Mouse (Mus musculus): ENCODE data around the gene Gm10318.

Gm10318 gene

GRCm38 (mm10) chr10:77895562-77895961, 42.9 kb downstream of the Gm10318 start:
- DNase-seq (ENCODE audit: low spot score) = no peak

GRCm38 (mm10) chr10:77900126-77900525, 47.5 kb downstream of the Gm10318 start:
- DNase-seq (ENCODE audit: low spot score) = no peak

- DNase-seq (ENCODE audit: low spot score) = no peak
Measured at GRCm38 (mm10) chr10:77900903-77901818, 48.5 kb downstream of the Gm10318 start.

GRCm38 (mm10) chr10:77901871-77902210, 49.2 kb downstream of the Gm10318 start:
- no peak for DNase-seq (ENCODE audit: low spot score)

- no peak for DNase-seq (ENCODE audit: low spot score)
Measured at GRCm38 (mm10) chr10:77902211-77902893, 49.7 kb downstream of the Gm10318 start, which contains the start of gene Lrrc3. TSS of gene Lrrc3 (minus strand) at chr10:77902536.

GRCm38 (mm10) chr10:77902894-77903715, 50.4 kb downstream of the Gm10318 start:
- DNase-seq (ENCODE audit: low spot score) = no peak
